Mouse (Mus musculus): ENCODE data around the gene Ralgps1. TPM values are rescaled to one million over a fixed set of nuclear protein-coding genes. Genes with fewer than 3 reads are reported as not detected.
"Not testable (repeated sequence)": the region's sequence is repeated elsewhere in the genome, so short reads cannot be mapped to it uniquely, and the experiment has no call there.

Ralgps1 gene
- polyA plus RNA-seq, 1 experiment from 2014 or later, result 8.0 TPM

- Histone ChIP-seq H3K9ac (ENCODE audit: low read length) (no peak overlapping the region), H3K36me3 (ENCODE audit: control insufficient read depth, insufficient read depth, low read length) (no peaks in the 10 kb centered on the region), H3K4me1 (ENCODE audit: control insufficient read depth, insufficient read depth, low read length) (no peaks in the 10 kb centered on the region), H3K4me2 (ENCODE audit: low read depth, low read length) (no peak overlapping the region), H3K4me3 (replicated peaks; ENCODE audit: low read length) (no peak overlapping the region), H3K27ac (ENCODE audit: low read length) (no peak overlapping the region), H3K27me3 (ENCODE audit: control insufficient read depth, insufficient read depth, low read length) (no peaks in the 10 kb centered on the region), H3K9me3 (replicated peaks; ENCODE audit: control insufficient read depth, low read length) (no peaks in the 10 kb centered on the region)
- 59% methylated on average over 10 of the region's 10 CpGs for WGBS
- no peak for ATAC-seq (ENCODE audit: insufficient read depth, low FRiP score)
Observed at GRCm38 (mm10) chr2:33095221-33095671, 276.0 kb downstream of the Ralgps1 start.

DNA sequence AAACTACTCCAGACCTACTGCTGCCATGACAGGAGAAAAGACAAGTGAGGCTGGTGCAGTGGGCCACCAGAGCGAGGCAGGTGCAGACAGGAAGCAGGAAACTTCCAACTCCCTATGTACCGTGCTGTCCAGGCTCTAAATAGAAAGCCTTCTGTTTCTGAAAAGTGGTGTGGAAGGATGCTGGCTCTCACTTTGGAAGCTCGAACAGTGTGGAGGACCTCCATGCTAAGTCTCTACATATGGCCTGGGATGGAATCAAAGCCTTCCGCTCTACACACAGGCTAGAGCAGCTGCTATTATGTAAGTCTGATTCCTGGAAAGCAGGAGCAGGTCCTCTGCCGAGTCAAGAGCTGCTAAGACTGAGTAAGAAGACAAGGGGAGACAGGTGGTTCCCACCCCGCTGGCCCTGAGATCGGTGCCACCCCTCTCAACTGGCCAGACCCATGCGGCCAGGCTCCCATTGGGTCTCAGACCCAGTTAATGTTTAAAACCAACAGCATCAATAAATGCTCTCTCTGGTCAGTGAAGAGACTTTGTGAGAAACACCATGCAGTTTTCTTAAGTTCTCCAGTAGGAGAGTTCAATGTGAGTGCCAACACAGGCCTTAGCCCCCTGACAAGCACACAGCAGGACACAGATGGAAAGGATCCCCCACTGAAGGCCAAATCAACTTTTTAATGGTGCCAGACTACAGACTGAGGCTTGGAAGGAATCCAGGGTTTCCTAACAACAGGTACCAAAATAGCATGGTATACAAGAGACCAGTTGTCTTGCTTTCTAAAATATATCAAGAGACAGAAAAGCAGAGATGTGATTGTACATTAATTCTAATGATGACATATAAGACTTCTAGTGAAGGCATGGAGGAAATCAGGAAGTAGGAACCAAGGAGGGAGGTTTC, 280.4 kb downstream of the Ralgps1 start:
- ATAC-seq (ENCODE audit: insufficient read depth, low FRiP score), result no peak
- Histone ChIP-seq H3K4me1 (ENCODE audit: control insufficient read depth, insufficient read depth, low read length) (no peaks in the 10 kb centered on the region), H3K9me3 (replicated peaks; ENCODE audit: control insufficient read depth, low read length) (no peaks in the 10 kb centered on the region), H3K36me3 (ENCODE audit: control insufficient read depth, insufficient read depth, low read length) (no peaks in the 10 kb centered on the region), H3K4me2 (ENCODE audit: low read depth, low read length) (no peak overlapping the region), H3K27ac (ENCODE audit: low read length) (no peak overlapping the region), H3K4me3 (replicated peaks; ENCODE audit: low read length) (no peak overlapping the region), H3K9ac (ENCODE audit: low read length) (no peak overlapping the region), H3K27me3 (ENCODE audit: control insufficient read depth, insufficient read depth, low read length) (no peaks in the 10 kb centered on the region)
- 83% methylated on average over 8 of the region's 8 CpGs for WGBS

GRCm38 (mm10) chr2:33090033-33090400, 281.3 kb downstream of the Ralgps1 start:
- WGBS, result 56% methylated on average over 1 of the region's 1 CpGs
- not testable (repeated sequence) for H3K4me2 ChIP-seq (ENCODE audit: low read depth, low read length); H3K36me3 ChIP-seq (ENCODE audit: control insufficient read depth, insufficient read depth, low read length); H3K4me1 ChIP-seq (ENCODE audit: control insufficient read depth, insufficient read depth, low read length); H3K27me3 ChIP-seq (ENCODE audit: control insufficient read depth, insufficient read depth, low read length); H3K4me3 ChIP-seq (replicated peaks; ENCODE audit: low read length); H3K9ac ChIP-seq (ENCODE audit: low read length); H3K9me3 ChIP-seq (replicated peaks; ENCODE audit: control insufficient read depth, low read length); H3K27ac ChIP-seq (ENCODE audit: low read length); ATAC-seq (ENCODE audit: insufficient read depth, low FRiP score)

- Histone ChIP-seq H3K36me3 (ENCODE audit: control insufficient read depth, insufficient read depth, low read length) (no peaks in the 10 kb centered on the region), H3K4me1 (ENCODE audit: control insufficient read depth, insufficient read depth, low read length) (no peaks in the 10 kb centered on the region), H3K27ac (ENCODE audit: low read length) (no peak overlapping the region), H3K9me3 (replicated peaks; ENCODE audit: control insufficient read depth, low read length) (no peaks in the 10 kb centered on the region), H3K9ac (ENCODE audit: low read length) (no peak overlapping the region), H3K4me3 (replicated peaks; ENCODE audit: low read length) (no peak overlapping the region), H3K27me3 (ENCODE audit: control insufficient read depth, insufficient read depth, low read length) (no peaks in the 10 kb centered on the region), H3K4me2 (ENCODE audit: low read depth, low read length) (no peak overlapping the region)
- 88% methylated on average over 5 of the region's 5 CpGs for WGBS
- no peak for ATAC-seq (ENCODE audit: insufficient read depth, low FRiP score)
Observed at GRCm38 (mm10) chr2:33089356-33090032, 281.8 kb downstream of the Ralgps1 start.

DNA sequence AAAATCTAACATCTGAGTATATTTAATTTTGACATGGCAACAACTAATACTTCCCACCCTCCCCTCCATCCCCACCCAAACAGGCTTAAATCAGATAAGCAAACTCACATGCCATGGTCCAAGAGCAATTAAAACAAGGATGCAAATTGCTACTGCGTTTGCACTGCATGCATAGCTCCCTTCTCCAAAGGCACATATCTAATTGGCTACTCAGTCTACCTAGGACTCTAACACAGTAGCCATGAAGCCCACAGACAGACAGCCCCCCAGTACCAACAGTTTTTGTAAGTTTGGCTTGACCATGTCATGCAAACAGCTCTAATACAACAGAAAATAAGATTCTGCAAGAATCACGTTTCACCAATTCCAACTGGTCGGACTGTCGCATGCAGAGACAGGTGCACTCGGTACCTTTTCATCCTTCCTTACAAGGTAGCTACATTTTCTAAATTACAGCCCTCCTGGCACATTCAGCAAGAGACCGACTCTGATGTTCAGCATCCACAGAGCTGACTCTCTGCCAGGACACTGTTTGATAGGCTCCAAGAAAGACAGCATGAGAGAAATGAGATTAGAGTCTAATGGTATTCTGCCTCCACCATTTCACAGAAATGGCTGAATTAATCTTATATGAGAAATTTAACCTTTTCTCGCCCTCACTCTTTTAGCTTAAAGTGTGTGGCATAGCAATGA, 284.5 kb downstream of the Ralgps1 start:
- ATAC-seq (ENCODE audit: insufficient read depth, low FRiP score), result no peak
- Histone ChIP-seq H3K36me3 (ENCODE audit: control insufficient read depth, insufficient read depth, low read length) (no peaks in the 10 kb centered on the region), H3K4me2 (ENCODE audit: low read depth, low read length) (no peak overlapping the region), H3K4me1 (ENCODE audit: control insufficient read depth, insufficient read depth, low read length) (no peaks in the 10 kb centered on the region), H3K4me3 (replicated peaks; ENCODE audit: low read length) (no peak overlapping the region), H3K27me3 (ENCODE audit: control insufficient read depth, insufficient read depth, low read length) (no peaks in the 10 kb centered on the region), H3K27ac (ENCODE audit: low read length) (no peak overlapping the region), H3K9ac (ENCODE audit: low read length) (no peak overlapping the region), H3K9me3 (replicated peaks; ENCODE audit: control insufficient read depth, low read length) (no peaks in the 10 kb centered on the region)
- WGBS, result 77% methylated on average over 7 of the region's 7 CpGs

- Histone ChIP-seq H3K4me1 (ENCODE audit: control insufficient read depth, insufficient read depth, low read length) (no peaks in the 10 kb centered on the region), H3K9me3 (replicated peaks; ENCODE audit: control insufficient read depth, low read length) (no peaks in the 10 kb centered on the region), H3K4me2 (ENCODE audit: low read depth, low read length) (no peak overlapping the region), H3K4me3 (replicated peaks; ENCODE audit: low read length) (no peak overlapping the region), H3K36me3 (ENCODE audit: control insufficient read depth, insufficient read depth, low read length) (no peaks in the 10 kb centered on the region), H3K9ac (ENCODE audit: low read length) (no peak overlapping the region), H3K27ac (ENCODE audit: low read length) (no peak overlapping the region), H3K27me3 (ENCODE audit: control insufficient read depth, insufficient read depth, low read length) (no peaks in the 10 kb centered on the region)
- WGBS, result 68% methylated on average over 7 of the region's 7 CpGs
- no peak for ATAC-seq (ENCODE audit: insufficient read depth, low FRiP score)
Observed at GRCm38 (mm10) chr2:33086016-33086596, 285.2 kb downstream of the Ralgps1 start.

GRCm38 (mm10) chr2:33084221-33084620, 287.1 kb downstream of the Ralgps1 start:
- no peaks in the 10 kb centered on the region for H3K4me1 ChIP-seq (ENCODE audit: control insufficient read depth, insufficient read depth, low read length)
- no peaks in the 10 kb centered on the region for H3K36me3 ChIP-seq (ENCODE audit: control insufficient read depth, insufficient read depth, low read length)
- H3K9me3 ChIP-seq (replicated peaks; ENCODE audit: control insufficient read depth, low read length), result no peaks in the 10 kb centered on the region
- no peak overlapping the region for H3K27ac ChIP-seq (ENCODE audit: low read length)
- no peak for ATAC-seq (ENCODE audit: insufficient read depth, low FRiP score)
- no peak overlapping the region for H3K9ac ChIP-seq (ENCODE audit: low read length)
- no peak overlapping the region for H3K4me3 ChIP-seq (replicated peaks; ENCODE audit: low read length)
- H3K4me2 ChIP-seq (ENCODE audit: low read depth, low read length), result no peak overlapping the region
- WGBS, result 86% methylated on average over 3 of the region's 3 CpGs
- no peaks in the 10 kb centered on the region for H3K27me3 ChIP-seq (ENCODE audit: control insufficient read depth, insufficient read depth, low read length)
